Comparison of ENCODE assay signal across 9 mouse cellular contexts in the genomic region with DNA sequence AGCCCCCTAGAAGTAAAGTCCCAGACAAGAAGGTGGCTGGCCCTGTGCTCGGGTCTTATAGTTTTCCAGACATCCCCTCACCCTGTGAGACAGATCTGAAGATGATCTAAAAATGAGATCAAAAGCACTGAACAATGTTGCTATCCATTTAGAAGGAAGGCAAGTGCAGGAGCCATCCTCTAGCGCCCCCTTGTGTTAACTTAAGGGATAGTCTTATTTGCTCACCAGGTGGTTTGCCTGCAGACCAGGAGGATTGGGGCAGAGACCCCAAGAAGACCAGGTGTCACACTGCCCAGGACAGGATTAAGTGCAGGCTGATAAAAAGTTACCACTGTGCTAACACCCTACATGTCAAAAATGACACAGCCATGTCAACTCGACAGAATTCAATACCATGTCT. TPM values are rescaled to one million over a fixed set of nuclear protein-coding genes. Genes with fewer than 3 reads are reported as not detected.
DNase-seq lines count a peak whose midpoint lies in the region; ATAC-seq and TF ChIP-seq lines count a peak whose summit lies in the region.
"Had no signal": no experiment of that assay in that cellular context is flagged by ENCODE, and none has a peak within 500 bp of the region (broad histone marks: within the 10 kb centered on the region; RNA-seq: fewer than 3 reads in every experiment).

No protein-coding gene starts in this region.

- no peak overlapping the region for H3K4me3 ChIP-seq in intestine, embryonic 14.5 days (ENCODE audit: low read depth, low read length)
- no peak overlapping the region for H3K4me3 ChIP-seq in intestine, embryonic 15.5 days (replicated peaks)
- no peak overlapping the region for H3K4me3 ChIP-seq in G1E (ENCODE audit: low read depth, low read length)
- H3K4me3 ChIP-seq: lung, embryonic 15.5 days had no signal

- intact Hi-C loops in gastrocnemius, postnatal 14 days (cut with DNase I; ENCODE audit: low total_unique reads): loop anchor here (5.0 kb wide), 1 partner anchor 72 kb away; no protein-coding TSS in a partner anchor

- no peaks in the 10 kb centered on the region for H3K27me3 ChIP-seq in intestine, embryonic 14.5 days (replicated peaks; ENCODE audit: control insufficient read depth, insufficient read depth, low read length)
- H3K27me3 ChIP-seq in intestine, embryonic 15.5 days (replicated peaks): no peaks in the 10 kb centered on the region
- no peaks in the 10 kb centered on the region for H3K27me3 ChIP-seq in G1E (ENCODE audit: insufficient read depth, low read length)
- H3K27me3 ChIP-seq: lung, embryonic 15.5 days had no signal

- H3K36me3 ChIP-seq in intestine, embryonic 14.5 days (ENCODE audit: control insufficient read depth, insufficient read depth, low read length): no peaks in the 10 kb centered on the region
- no peaks in the 10 kb centered on the region for H3K36me3 ChIP-seq in intestine, embryonic 15.5 days
- no peaks in the 10 kb centered on the region for H3K36me3 ChIP-seq in G1E (replicated peaks)
- H3K36me3 ChIP-seq: lung, embryonic 15.5 days had no signal

- peak; percentile 85 for TF ChIP-seq CTCF in G1E (IDR thresholded peaks at IDR 0.05; ENCODE audit: low read depth, low read length)

- no peak for ATAC-seq in intestine, embryonic 14.5 days (replicated peaks; ENCODE audit: low FRiP score, low TSS enrichment, low read depth)
- ATAC-seq in intestine, embryonic 15.5 days: no peak
- no peak for ATAC-seq in G1E (ENCODE audit: extremely low read depth, insufficient number of reproducible peaks, low FRiP score, poor library complexity, severe bottlenecking)

- WGBS in intestine, embryonic 14.5 days: 25% methylated on average over 3 of the region's 3 CpGs
- 25% methylated on average over 3 of the region's 3 CpGs for WGBS in intestine, embryonic 15.5 days

- H3K4me2 ChIP-seq in intestine, embryonic 14.5 days (ENCODE audit: low read length): no peak overlapping the region
- no peak overlapping the region for H3K4me2 ChIP-seq in intestine, embryonic 15.5 days (replicated peaks)
- H3K4me2 ChIP-seq: lung, embryonic 15.5 days had no signal

- H3K4me1 ChIP-seq in intestine, embryonic 14.5 days (replicated peaks; ENCODE audit: control insufficient read depth, insufficient read depth, low read length): no peaks in the 10 kb centered on the region
- H3K4me1 ChIP-seq in intestine, embryonic 15.5 days (replicated peaks): no peaks in the 10 kb centered on the region
- H3K4me1 ChIP-seq in G1E (ENCODE audit: insufficient read depth, low read depth, low read length): no peaks in the 10 kb centered on the region
- H3K4me1 ChIP-seq: lung, embryonic 15.5 days had no signal

- no peak overlapping the region for H3K27ac ChIP-seq in intestine, embryonic 14.5 days (ENCODE audit: low read depth)
- H3K27ac ChIP-seq in intestine, embryonic 15.5 days: no peak overlapping the region
- H3K27ac ChIP-seq: lung, embryonic 15.5 days had no signal

- peak; percentile 53 for DNase-seq in intestine, embryonic 14.5 days (ENCODE audit: low spot score)
- DNase-seq in 416B (ENCODE audit: low read depth) (peak; percentile 66), G1E (ENCODE audit: low spot score) (no peak)
- DNase-seq in cerebellum, adult 9-11 months: peak; percentile 62
- peak; percentile 28 to 54 for DNase-seq in layer of hippocampus, postnatal 10 days (ENCODE audit: low spot score in 2 of 2)
- peak; percentile 37 for DNase-seq in thymus, postnatal 14 days
- no peak for DNase-seq in gastrocnemius, postnatal 14 days

- no peaks in the 10 kb centered on the region for H3K9me3 ChIP-seq in intestine, embryonic 14.5 days (ENCODE audit: control insufficient read depth, low read length)
- no peaks in the 10 kb centered on the region for H3K9me3 ChIP-seq in intestine, embryonic 15.5 days
- no peaks in the 10 kb centered on the region for H3K9me3 ChIP-seq in G1E (replicated peaks)
- H3K9me3 ChIP-seq: lung, embryonic 15.5 days had no signal

- H3K9ac ChIP-seq in intestine, embryonic 14.5 days (ENCODE audit: low read length): no peak overlapping the region
- H3K9ac ChIP-seq in intestine, embryonic 15.5 days: no peak overlapping the region
- H3K9ac ChIP-seq: lung, embryonic 15.5 days had no signal

RNA-seq across cellular contexts. Expression of a gene that starts 58.3 kb away (rescaled TPM):
- polyA plus RNA-seq in intestine, embryonic 14.5 days (2014; fragmentation: Nextera tagmentation; extraction: Ambion mirVana): 0.44 and 0.51 TPM in 2 replicates
- 0.50 and 1.1 TPM in 2 replicates for polyA plus RNA-seq in intestine, embryonic 15.5 days (2015; fragmentation: Nextera tagmentation; extraction: Ambion mirVana)
- total RNA-seq in G1E (2014; fragmentation: Nextera tagmentation): not detected in 2 replicates
- 0.12 and 0.22 TPM in 2 replicates for total RNA-seq in G1E (2017)
- polyA plus RNA-seq in G1E (2012): not detected in 2 replicates
- total RNA-seq in layer of hippocampus, postnatal 10 days (2021): 10 to 100 TPM; 84.0 to 87.2 TPM
- total RNA-seq in gastrocnemius, postnatal 14 days (2021): under 1 TPM; 0.45 to 0.47 TPM

Comparison
In these comparisons a context has a peak if more than half of its experiments do, and no peak if none do; other contexts are left out.
1. DNase-seq: peak in intestine, embryonic 14.5 days (single experiment), 416B (single experiment), cerebellum, adult 9-11 months (single experiment), layer of hippocampus, postnatal 10 days (2 of 2) and thymus, postnatal 14 days (single experiment); none in G1E (single experiment) and gastrocnemius, postnatal 14 days (single experiment).
2. RNA of a gene that starts 58.3 kb away (total RNA-seq): 84.0 to 87.2 TPM in layer of hippocampus, postnatal 10 days; 0.45 to 0.47 TPM in gastrocnemius, postnatal 14 days and 0.12 to 0.22 TPM in G1E; every median in the first group is over 10 times any median in the second.